Mouse (Mus musculus): ENCODE results near the gene Cyb5b.

The Cyb5b gene

DNA sequence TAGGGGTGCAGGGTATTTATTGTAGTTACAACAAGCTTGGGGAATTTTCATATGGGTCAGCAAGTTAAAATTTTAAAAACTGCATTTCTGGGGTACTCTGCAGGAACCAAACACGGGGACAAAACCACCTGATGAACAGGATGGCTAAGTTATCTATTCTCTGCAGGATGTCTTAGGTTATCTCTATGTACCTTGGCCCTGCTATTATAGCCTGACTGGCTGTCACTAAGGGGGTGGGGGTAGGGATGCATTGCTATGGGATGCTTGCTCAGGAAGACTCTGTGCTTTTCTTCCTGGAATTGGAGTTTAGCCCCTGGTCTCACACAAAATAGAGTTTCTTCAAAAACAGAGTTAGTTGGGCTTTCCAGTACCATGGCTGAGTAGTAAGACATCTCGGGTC lies 83.3 kb downstream of the Cyb5b start:
- no peak for DNase-seq

All from cerebellum, adult 8-10 months (tissue).